Mouse (Mus musculus) midbrain, embryonic 12.5 days (tissue): ENCODE results near the gene Pcsk6. TPM values are rescaled to one million over a fixed set of nuclear protein-coding genes. Genes with fewer than 3 reads are reported as not detected.

Experiments used
- ATAC-seq: fragments of 200-750 bp; cut with Nextera tagmentation; 2 replicates; pipeline ENCODE4 v1.8.0; 2017; ENCODE audit warnings: low read depth, moderate TSS enrichment, moderate library complexity; ENCODE audit not compliant: low FRiP score
- H3K27ac ChIP-seq: fragments of 300-500 bp; sonication (generic); replicated peaks from 2 replicates; pipeline ENCODE4 v1.5.1; 2016; ENCODE audit warnings: mild to moderate bottlenecking
- H3K27me3 ChIP-seq: fragments of 300-500 bp; sonication (generic); 2 replicates; pipeline ENCODE4 v1.6.1; 2016; ENCODE audit warnings: mild to moderate bottlenecking
- H3K36me3 ChIP-seq: fragments of 300-500 bp; sonication (generic); 2 replicates; pipeline ENCODE4 v1.6.1; 2016
- H3K4me1 ChIP-seq: fragments of 300-500 bp; sonication (generic); 2 replicates; pipeline ENCODE4 v1.6.1; 2016
- H3K4me2 ChIP-seq: fragments of 300-500 bp; sonication (generic); replicated peaks from 2 replicates; pipeline ENCODE4 v1.6.1; 2016; ENCODE audit warnings: mild to moderate bottlenecking, moderate library complexity
- H3K4me3 ChIP-seq: fragments of 300-500 bp; sonication (generic); 2 replicates; pipeline ENCODE4 v1.5.1; 2016; ENCODE audit warnings: mild to moderate bottlenecking
- H3K9ac ChIP-seq: fragments of 300-500 bp; sonication (generic); replicated peaks from 2 replicates; pipeline ENCODE4 v1.6.1; 2016; ENCODE audit warnings: mild to moderate bottlenecking, moderate library complexity
- H3K9me3 ChIP-seq: fragments of 300-500 bp; sonication (generic); 2 replicates; pipeline ENCODE4 v1.6.1; 2016; ENCODE audit warnings: mild to moderate bottlenecking
- WGBS: fragments of 180-500 bp; shearing (Covaris S2); methylation state at CpG from one replicate; pipeline ENCODE4 v1.1.7; 2016; 5-methylcytosine and 5-hydroxymethylcytosine counted together
- polyA plus RNA-seq: library from polyadenylated mRNA; unstranded; fragments of >200 nt; fragmentation: Nextera tagmentation; extraction: Ambion mirVana; gene quantifications from 2 replicates; pipeline ENCODE4 v1.2.1, GENCODE M21; 2016

Gene Pcsk6
- polyA plus RNA-seq, 1 experiment from 2014 or later: 0.69 TPM

- Histone ChIP-seq H3K36me3 (no peaks in the 10 kb centered on the region), H3K4me3 (no peak overlapping the region), H3K4me2 (no peak overlapping the region), H3K4me1 (no peaks in the 10 kb centered on the region), H3K9me3 (no peaks in the 10 kb centered on the region), H3K27ac (no peak overlapping the region), H3K9ac (no peak overlapping the region), H3K27me3 (no peaks in the 10 kb centered on the region)
- ATAC-seq: no peak
- 90% methylated on average over 9 of the region's 9 CpGs for WGBS
These were observed 118.5 kb downstream of the Pcsk6 start for GRCm38 (mm10) chr7:65980000-65980399.

- H3K9me3 ChIP-seq: no peaks in the 10 kb centered on the region
- ATAC-seq: no peak
- H3K4me2 ChIP-seq: no peak overlapping the region
- WGBS: 83% methylated on average over 3 of the region's 3 CpGs
- H3K4me1 ChIP-seq: no peaks in the 10 kb centered on the region
- H3K27me3 ChIP-seq: no peaks in the 10 kb centered on the region
- H3K4me3 ChIP-seq: no peak overlapping the region
- H3K27ac ChIP-seq: no peak overlapping the region
- H3K9ac ChIP-seq: no peak overlapping the region
- no peaks in the 10 kb centered on the region for H3K36me3 ChIP-seq
These were observed 120.5 kb downstream of the Pcsk6 start for GRCm38 (mm10) chr7:65982057-65982456.

- Histone ChIP-seq H3K9ac (no peak overlapping the region), H3K4me1 (no peaks in the 10 kb centered on the region), H3K27ac (no peak overlapping the region), H3K36me3 (no peaks in the 10 kb centered on the region), H3K4me3 (no peak overlapping the region), H3K27me3 (no peaks in the 10 kb centered on the region), H3K9me3 (no peaks in the 10 kb centered on the region), H3K4me2 (no peak overlapping the region)
- ATAC-seq: no peak
- 93% methylated on average over 4 of the region's 4 CpGs for WGBS
These were observed 126.7 kb downstream of the Pcsk6 start for GRCm38 (mm10) chr7:65988249-65988648.

- Histone ChIP-seq H3K9ac (no peak overlapping the region), H3K9me3 (no peaks in the 10 kb centered on the region), H3K4me2 (no peak overlapping the region), H3K27ac (no peak overlapping the region), H3K36me3 (no peaks in the 10 kb centered on the region), H3K4me1 (no peaks in the 10 kb centered on the region), H3K27me3 (no peaks in the 10 kb centered on the region), H3K4me3 (no peak overlapping the region)
- WGBS: 93% methylated on average over 5 of the region's 5 CpGs
- no peak for ATAC-seq
These were observed 127.2 kb downstream of the Pcsk6 start for GRCm38 (mm10) chr7:65988709-65989108.

GRCm38 (mm10) chr7:65992329-65992728, 130.8 kb downstream of the Pcsk6 start:
- H3K4me3 ChIP-seq: no peak overlapping the region
- H3K9me3 ChIP-seq: no peaks in the 10 kb centered on the region
- no peaks in the 10 kb centered on the region for H3K36me3 ChIP-seq
- no peak overlapping the region for H3K9ac ChIP-seq
- no peak overlapping the region for H3K27ac ChIP-seq
- no peak for ATAC-seq
- H3K4me2 ChIP-seq: no peak overlapping the region
- 83% methylated on average over 6 of the region's 6 CpGs for WGBS
- no peaks in the 10 kb centered on the region for H3K27me3 ChIP-seq
- no peaks in the 10 kb centered on the region for H3K4me1 ChIP-seq

GRCm38 (mm10) chr7:65993410-65993809, 131.9 kb downstream of the Pcsk6 start:
- Histone ChIP-seq H3K9me3 (no peaks in the 10 kb centered on the region; the same call in 1 of the 2 replicates), H3K36me3 (no peaks in the 10 kb centered on the region), H3K4me2 (no peak overlapping the region), H3K27ac (no peak overlapping the region), H3K4me3 (no peak overlapping the region), H3K9ac (no peak overlapping the region), H3K27me3 (no peaks in the 10 kb centered on the region), H3K4me1 (no peaks in the 10 kb centered on the region)
- ATAC-seq: no peak
- WGBS: 66% methylated on average over 3 of the region's 3 CpGs

GRCm38 (mm10) chr7:66001035-66001754, 139.7 kb downstream of the Pcsk6 start:
- ATAC-seq: no peak

GRCm38 (mm10) chr7:66001797-66002196, 140.3 kb downstream of the Pcsk6 start:
- ATAC-seq: no peak
- no peaks in the 10 kb centered on the region for H3K36me3 ChIP-seq
- H3K9ac ChIP-seq: no peak overlapping the region
- WGBS: 80% methylated on average over 3 of the region's 3 CpGs
- no peaks in the 10 kb centered on the region; the same call in 1 of the 2 replicates for H3K9me3 ChIP-seq
- no peaks in the 10 kb centered on the region for H3K4me1 ChIP-seq
- no peak overlapping the region for H3K4me3 ChIP-seq
- no peak overlapping the region for H3K4me2 ChIP-seq
- H3K27me3 ChIP-seq: no peaks in the 10 kb centered on the region
- H3K27ac ChIP-seq: no peak overlapping the region

More at GRCm38 (mm10) chr7:66001035-66001754, 139.7 kb downstream of the Pcsk6 start:
- no peak overlapping the region for H3K9ac ChIP-seq
- H3K27me3 ChIP-seq: no peaks in the 10 kb centered on the region
- no peak overlapping the region for H3K4me3 ChIP-seq
- no peak overlapping the region for H3K4me2 ChIP-seq
- no peaks in the 10 kb centered on the region; the same call in 1 of the 2 replicates for H3K9me3 ChIP-seq
- no peaks in the 10 kb centered on the region for H3K36me3 ChIP-seq
- H3K27ac ChIP-seq: no peak overlapping the region
- 92% methylated on average over 16 of the region's 16 CpGs for WGBS
- H3K4me1 ChIP-seq: no peaks in the 10 kb centered on the region

GRCm38 (mm10) chr7:66003447-66003846, 141.9 kb downstream of the Pcsk6 start:
- Histone ChIP-seq H3K4me3 (no peak overlapping the region), H3K4me1 (no peaks in the 10 kb centered on the region), H3K9me3 (no peaks in the 10 kb centered on the region), H3K27me3 (no peaks in the 10 kb centered on the region), H3K27ac (no peak overlapping the region), H3K4me2 (no peak overlapping the region), H3K36me3 (no peaks in the 10 kb centered on the region), H3K9ac (no peak overlapping the region)
- ATAC-seq: no peak
- 90% methylated on average over 5 of the region's 5 CpGs for WGBS

- no peaks in the 10 kb centered on the region for H3K9me3 ChIP-seq
- no peaks in the 10 kb centered on the region for H3K36me3 ChIP-seq
- H3K27ac ChIP-seq: no peak overlapping the region
- 74% methylated on average over 13 of the region's 13 CpGs for WGBS
- no peak overlapping the region for H3K4me3 ChIP-seq
- no peak for ATAC-seq
- H3K4me2 ChIP-seq: no peak overlapping the region
- no peaks in the 10 kb centered on the region for H3K27me3 ChIP-seq
- H3K4me1 ChIP-seq: no peaks in the 10 kb centered on the region
- H3K9ac ChIP-seq: no peak overlapping the region
These were observed 142.5 kb downstream of the Pcsk6 start for GRCm38 (mm10) chr7:66003865-66004638.

GRCm38 (mm10) chr7:66005066-66005465, 143.5 kb downstream of the Pcsk6 start:
- H3K4me3 ChIP-seq: no peak overlapping the region
- no peaks in the 10 kb centered on the region for H3K36me3 ChIP-seq
- no peaks in the 10 kb centered on the region for H3K4me1 ChIP-seq
- no peak overlapping the region for H3K27ac ChIP-seq
- H3K27me3 ChIP-seq: no peaks in the 10 kb centered on the region
- H3K4me2 ChIP-seq: no peak overlapping the region
- H3K9me3 ChIP-seq: no peaks in the 10 kb centered on the region
- no peak for ATAC-seq
- H3K9ac ChIP-seq: no peak overlapping the region
- 92% methylated on average over 10 of the region's 10 CpGs for WGBS

GRCm38 (mm10) chr7:66008161-66008891, 146.8 kb downstream of the Pcsk6 start:
- H3K27ac ChIP-seq: no peak overlapping the region
- H3K4me1 ChIP-seq: 0 out of 2 replicates have a peak, but pooled peaks cover 13% of the 10 kb centered on the region
- H3K4me3 ChIP-seq: no peak overlapping the region
- H3K36me3 ChIP-seq: no peaks in the 10 kb centered on the region
- H3K27me3 ChIP-seq: no peaks in the 10 kb centered on the region
- whole genome bisulfite sequencing: 91% methylated on average over 11 of the region's 11 CpGs
- no peak for ATAC-seq
- no peak overlapping the region for H3K4me2 ChIP-seq
- H3K9me3 ChIP-seq: no peaks in the 10 kb centered on the region
- no peak overlapping the region for H3K9ac ChIP-seq
